Mouse (Mus musculus) olfactory bulb, adult 2 months (tissue): ENCODE data around the gene Lrrc63.

Experiments
- CTCF ChIP-seq: fragments of 200-500 bp; IDR thresholded peaks from 2 replicates; pipeline ENCODE4 v1.5.1; 2012; ENCODE audit warnings: low read depth, mild to moderate bottlenecking, low read length, moderate library complexity; ENCODE audit not compliant: insufficient read depth
- POLR2A ChIP-seq: fragments of 200-500 bp; IDR thresholded peaks from 2 replicates; pipeline ENCODE4 v1.6.1; 2012; ENCODE audit warnings: mild to moderate bottlenecking, low read depth, low read length, moderate library complexity; ENCODE audit not compliant: insufficient read depth

- no peak for TF ChIP-seq POLR2A
- no peak for TF ChIP-seq CTCF
These were observed 62.1 kb downstream of the Lrrc63 start for GRCm38 (mm10) chr14:75068430-75069112.
